Mouse (Mus musculus) gastrocnemius, postnatal 25 days (tissue): ENCODE measurements around the gene Kcnk15. TPM values are rescaled to one million over a fixed set of nuclear protein-coding genes. Genes with fewer than 3 reads are reported as not detected.

Experiments used
- DNase-seq: peaks from one replicate; pipeline ENCODE4 v3.0.0; 2022
- long read RNA-seq, 2 experiments: library from polyadenylated mRNA; stranded (forward); transcript quantifications; one replicate each; pipeline ENCODE4 v2.0.0; 2021
- total RNA-seq, 2 experiments: library from RNA; stranded (reverse); gene quantifications; 1 replicate in 1 of 2; 2 replicates in 1 of 2; pipeline ENCODE4 v1.2.3; 2021

Kcnk15 gene
- total RNA-seq, result not detected
- long read RNA-seq, experiment 1, result 0 reads
- long read RNA-seq, experiment 2, result 0 reads

DNA sequence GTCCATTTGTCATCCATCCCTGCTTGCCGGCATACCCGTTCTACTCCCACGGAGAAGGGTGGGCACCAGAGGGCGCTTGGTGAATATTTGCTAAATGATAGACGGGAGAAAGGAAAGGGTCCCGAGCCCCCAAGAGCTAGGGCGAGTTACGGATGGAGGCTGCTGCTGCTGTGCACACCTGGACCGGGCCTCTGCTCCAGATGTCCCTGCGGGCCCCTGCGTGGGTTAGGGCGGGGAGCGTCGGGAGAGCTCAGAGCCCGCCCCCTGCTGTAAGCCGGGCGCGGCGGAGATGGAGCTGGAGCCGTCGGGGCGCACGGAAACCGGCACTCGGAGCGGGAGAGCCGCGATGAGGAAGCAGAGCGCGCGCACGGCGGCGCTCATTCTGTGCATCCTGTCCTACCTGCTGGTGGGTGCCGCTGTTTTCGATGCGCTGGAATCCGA, at the start of gene Kcnk15:
Gene Kcnk15, plus strand, starts transcription at position 191 of the 441 bp plus-strand sequence.
- DNase-seq, result no peak

GRCm38 (mm10) chr2:163803838-163804237, 49.6 kb upstream of the Kcnk15 start:
- no peak for DNase-seq

GRCm38 (mm10) chr2:163809166-163809565, 44.3 kb upstream of the Kcnk15 start:
- DNase-seq, result no peak

- no peak for DNase-seq
Measured at GRCm38 (mm10) chr2:163809704-163810103, 43.7 kb upstream of the Kcnk15 start.

- DNase-seq, result no peak
Measured at GRCm38 (mm10) chr2:163813077-163813476, 40.4 kb upstream of the Kcnk15 start.

DNA sequence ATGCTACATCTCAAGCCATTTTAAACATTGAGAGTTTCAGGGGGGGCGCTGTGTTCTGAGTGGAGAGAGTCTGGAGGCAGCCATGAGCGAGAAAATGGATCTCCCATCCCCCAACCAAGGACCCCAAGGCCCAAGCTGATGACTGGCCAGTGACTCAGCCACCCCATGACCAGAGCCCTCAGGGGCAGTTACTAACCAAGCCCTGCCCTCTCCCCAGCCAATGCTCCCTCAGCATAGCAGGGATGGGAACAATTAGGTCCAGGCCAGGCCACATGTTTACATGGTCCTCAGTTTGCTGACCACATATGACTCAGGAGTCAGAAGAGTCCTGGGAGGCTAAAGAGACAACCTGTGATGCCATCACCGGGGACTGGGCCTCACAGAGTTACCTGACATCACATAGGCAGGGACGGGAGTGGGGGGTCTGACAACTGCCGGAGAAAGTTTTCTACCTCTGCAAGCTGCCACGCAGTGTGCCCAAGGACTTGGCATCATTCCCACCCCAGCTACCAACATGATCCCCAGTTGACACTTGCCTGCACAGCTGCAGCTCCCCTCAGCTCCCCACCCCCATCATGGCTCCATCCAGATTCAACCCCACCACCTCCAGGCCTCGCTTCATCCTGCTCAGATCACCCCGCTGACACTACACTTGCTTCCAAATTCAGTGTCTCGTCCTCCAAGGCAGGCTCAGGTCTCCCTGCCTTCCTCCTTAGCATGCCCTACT, 38.5 kb upstream of the Kcnk15 start:
- no peak for DNase-seq

GRCm38 (mm10) chr2:163820607-163821006, 32.8 kb upstream of the Kcnk15 start, which contains the start of gene Ccn5:
Ccn5 (plus strand) TSS chr2:163820861.
- peak; percentile 88 for DNase-seq

- DNase-seq, result no peak
Measured at GRCm38 (mm10) chr2:163823248-163823647, 30.2 kb upstream of the Kcnk15 start.

DNA sequence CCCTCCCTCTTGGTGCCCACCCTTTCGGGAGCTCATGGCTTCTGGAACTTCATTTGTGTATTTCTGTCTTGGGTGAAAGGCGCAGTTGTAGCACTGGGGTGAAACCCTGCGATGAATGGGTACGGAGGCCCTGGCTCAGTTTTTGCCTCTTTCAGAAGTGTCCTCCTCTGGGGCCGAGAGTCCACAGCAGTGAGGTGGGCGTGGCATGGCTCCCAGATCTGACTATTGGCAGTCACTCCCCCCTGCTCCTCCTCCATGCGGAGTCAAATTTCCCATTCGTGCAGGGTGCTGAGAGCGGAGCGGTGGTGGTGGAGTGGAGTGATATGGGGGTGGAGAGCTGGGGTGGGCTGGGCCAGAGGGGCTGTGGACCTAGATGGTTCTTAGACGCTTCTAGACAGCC, 29.7 kb upstream of the Kcnk15 start:
- no peak for DNase-seq

DNA sequence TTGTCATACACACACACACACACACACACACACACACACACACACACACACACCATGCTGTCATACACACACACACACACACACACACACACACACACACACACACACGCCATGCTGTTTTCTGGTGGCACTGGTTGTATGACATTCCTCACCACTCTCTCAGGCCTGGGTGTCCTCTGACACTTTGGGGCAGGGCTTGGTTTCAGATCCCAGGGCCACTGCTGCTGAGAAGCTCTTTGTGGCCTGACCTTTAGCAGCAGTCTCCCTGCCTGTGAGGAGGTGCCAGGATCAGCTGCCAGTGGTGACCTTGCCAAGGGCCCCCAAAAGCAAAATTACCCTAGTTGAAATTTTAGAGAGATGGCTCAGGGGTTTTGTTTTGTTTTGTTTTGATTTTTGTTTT, 27.6 kb upstream of the Kcnk15 start:
- DNase-seq, result no peak

DNA sequence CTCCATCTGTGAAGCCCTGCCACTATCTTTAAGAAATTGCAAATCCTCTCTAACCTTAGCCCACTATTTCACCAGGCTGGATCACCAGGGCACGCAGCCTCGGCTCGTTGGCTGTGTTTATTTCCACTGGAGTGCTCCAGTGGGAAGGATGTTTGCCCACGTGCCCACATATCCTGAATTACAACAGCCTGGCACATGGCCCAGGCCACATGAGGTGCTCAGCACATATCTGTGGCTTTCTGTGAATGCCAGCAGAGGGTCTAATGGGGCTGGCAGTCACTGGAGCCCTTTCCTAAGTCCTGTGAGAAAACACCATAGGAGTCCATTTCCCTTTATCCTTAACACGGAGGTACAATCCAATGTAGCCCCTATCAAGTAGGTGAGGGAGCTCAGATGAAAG, 27.0 kb upstream of the Kcnk15 start:
- DNase-seq, result no peak

- DNase-seq, result no peak
Measured at GRCm38 (mm10) chr2:163831163-163831562, 22.3 kb upstream of the Kcnk15 start.

- peak; percentile 42 for DNase-seq
Measured at GRCm38 (mm10) chr2:163838043-163838442, 15.4 kb upstream of the Kcnk15 start.

DNA sequence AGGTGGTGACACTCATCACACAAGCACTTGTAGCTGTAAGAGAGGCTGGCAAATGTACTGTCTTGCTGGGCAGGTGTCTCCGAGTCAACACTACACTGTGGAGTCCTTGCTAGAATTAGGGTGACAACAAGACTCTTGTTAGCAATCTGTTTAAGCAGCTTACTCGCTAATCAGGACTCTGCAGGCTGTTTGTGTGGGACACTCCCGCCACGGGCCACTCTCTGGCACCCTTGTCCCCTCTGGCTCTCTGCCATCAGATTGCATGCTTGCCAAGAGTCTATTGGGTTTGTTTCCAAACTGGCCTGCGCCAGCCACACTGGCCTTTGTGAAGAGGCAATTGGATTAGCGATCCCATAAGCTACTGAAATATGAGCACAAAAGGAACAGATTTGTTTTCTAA, 13.9 kb upstream of the Kcnk15 start:
- no peak for DNase-seq

DNA sequence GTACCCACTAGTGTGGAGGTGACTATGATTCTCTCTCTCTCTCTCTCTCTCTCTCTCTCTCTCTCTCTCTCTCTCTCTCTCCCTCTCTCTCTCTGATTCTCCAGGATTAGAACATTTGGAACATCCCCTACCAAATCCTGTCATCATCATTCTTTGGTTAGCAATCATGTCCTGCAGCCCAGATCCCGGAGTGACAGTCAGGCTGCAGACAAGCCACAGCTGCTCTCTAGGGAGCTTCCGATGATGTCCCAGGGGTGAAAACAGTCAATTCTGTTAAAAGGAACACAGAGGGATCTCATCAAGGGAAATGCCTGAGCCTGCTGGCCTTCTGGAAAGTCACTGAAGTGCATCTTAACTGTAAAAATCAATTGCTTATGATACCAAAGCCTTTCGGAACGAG, 11.4 kb upstream of the Kcnk15 start:
- DNase-seq, result no peak

DNA sequence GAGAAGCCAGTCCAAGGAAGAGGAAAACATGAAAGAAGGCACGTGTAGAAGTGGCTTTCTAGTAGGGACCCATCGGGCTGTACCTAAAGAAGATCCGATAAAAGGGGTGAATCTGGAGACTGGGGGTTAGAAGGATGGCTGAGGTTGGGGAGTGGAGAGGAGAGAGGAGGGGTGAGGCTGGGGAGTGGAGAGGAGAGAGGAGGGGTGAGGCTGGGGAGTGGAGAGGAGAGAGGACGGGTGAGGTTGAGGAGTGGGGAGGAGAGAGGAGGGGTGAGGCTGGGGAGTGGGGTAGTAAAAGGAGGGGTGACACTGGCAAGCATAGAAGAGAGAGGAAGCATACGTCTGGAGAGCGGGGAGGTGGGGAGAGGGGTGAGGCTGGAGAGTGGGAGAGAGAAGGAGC, 3.8 kb downstream of the Kcnk15 start:
- DNase-seq, result no peak

GRCm38 (mm10) chr2:163858254-163858947, 5.0 kb downstream of the Kcnk15 start:
- peak; percentile 24 for DNase-seq

DNA sequence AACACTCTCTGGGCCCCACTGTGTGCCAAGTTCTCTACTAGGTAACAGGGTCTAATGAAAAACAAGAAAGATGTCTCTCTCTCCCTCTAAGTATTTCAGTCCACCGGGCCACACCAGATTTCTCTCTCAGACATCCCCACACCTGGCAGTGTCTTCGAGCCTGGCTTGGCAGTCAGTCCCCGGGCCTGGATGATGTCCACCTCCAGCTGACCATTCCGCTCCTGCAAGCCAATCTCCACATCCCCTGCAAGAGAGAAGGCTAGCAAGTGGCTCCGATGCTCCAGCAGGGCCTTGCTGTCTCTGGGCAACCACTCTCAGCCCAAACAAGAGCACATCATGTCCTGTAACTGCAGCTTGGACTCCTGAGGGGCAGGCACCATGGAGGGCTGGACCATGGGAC, 11.9 kb downstream of the Kcnk15 start:
- DNase-seq, result no peak

DNA sequence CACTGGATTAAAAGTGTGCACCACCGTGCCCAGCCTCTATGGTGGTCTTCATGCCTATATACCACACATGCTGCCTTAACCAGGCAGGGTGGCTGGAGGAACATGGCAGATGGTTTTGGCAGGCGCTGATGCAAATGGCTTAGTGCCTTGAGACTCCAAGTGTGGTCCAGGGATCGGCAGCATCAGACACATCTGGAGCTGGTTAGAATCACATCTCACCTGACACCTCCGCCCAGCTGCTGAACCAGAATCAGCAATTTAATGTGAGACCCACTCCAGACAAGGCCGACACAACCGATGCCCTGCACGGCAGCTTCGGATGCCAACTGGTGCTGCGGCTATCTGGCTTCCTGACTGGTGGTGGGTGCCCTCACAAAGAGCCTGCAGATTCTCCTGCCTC, 12.6 kb downstream of the Kcnk15 start:
- DNase-seq, result no peak

GRCm38 (mm10) chr2:163869783-163870182, 16.3 kb downstream of the Kcnk15 start:
- DNase-seq, result no peak

DNA sequence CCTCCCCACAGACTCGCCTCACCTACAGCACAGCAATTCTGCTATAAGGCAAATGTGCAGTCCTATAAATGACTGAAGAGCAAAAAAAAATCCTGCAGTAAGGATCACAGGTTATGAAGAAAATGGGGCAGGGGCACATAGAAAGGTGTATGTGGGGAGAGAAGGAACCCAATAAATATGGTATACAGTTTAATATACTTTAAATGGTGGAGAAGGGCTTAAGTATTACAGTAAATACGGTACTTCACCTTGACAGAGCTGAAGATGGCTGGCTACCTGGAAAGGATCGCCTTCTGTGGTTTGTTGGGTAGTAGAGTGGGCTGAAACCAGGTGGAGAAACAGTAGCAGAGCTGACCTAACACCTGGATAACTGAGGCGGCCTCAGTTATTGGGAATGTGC, 17.8 kb downstream of the Kcnk15 start:
- no peak for DNase-seq

DNA sequence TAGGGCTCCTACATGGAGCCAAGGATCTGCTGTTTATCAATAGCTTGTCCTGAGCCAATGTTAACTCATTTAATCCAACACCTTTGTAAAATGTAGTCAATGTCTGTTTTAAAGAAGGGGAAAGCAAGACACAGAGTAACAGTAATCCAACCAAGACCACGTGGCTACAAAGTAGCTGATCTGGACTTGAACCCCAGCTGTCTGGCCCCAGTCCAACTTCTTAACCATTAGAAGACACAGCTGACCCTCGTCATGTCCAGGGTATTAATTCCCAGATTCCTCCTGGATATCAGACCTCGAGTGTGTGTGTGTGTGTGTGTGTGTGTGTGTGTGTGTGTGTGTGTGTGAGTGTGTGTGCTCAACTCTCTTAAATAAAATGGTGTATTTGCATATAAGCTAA, 18.5 kb downstream of the Kcnk15 start:
- DNase-seq, result no peak

DNA sequence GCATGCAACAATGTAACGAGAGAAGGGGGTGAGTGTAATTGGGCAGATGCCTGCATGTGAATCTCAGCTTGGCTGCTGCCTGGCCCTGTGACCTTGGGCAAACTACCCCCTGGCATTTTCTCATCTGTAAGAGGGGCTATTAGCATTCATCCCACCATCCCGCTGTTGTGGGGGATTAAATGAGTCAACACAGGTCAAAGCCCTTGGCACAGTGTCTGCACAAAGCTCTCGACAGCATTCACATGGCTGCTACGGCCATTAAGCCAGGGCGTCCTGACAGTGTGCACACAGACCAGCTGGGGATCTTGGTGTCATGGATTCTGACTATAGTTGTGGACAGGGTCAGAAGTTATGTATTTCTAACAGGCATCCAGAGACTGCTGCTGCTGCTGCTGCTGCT, 21.4 kb downstream of the Kcnk15 start:
- DNase-seq, result no peak

- no peak for DNase-seq
Measured at GRCm38 (mm10) chr2:163875484-163875883, 22.0 kb downstream of the Kcnk15 start.
